Mouse (Mus musculus) heart, embryonic 12.5 days (tissue): ENCODE results near the gene Syngr1. TPM values are rescaled to one million over a fixed set of nuclear protein-coding genes. Genes with fewer than 3 reads are reported as not detected.
A peak's percentile ranks its signal among the peaks of the same experiment; 100 is the strongest.

Source experiments
- ATAC-seq: fragments of 200-750 bp; cut with Nextera tagmentation; 2 replicates; pipeline ENCODE4 v1.8.0; 2017; ENCODE audit warnings: moderate TSS enrichment, moderate library complexity; ENCODE audit not compliant: insufficient number of reproducible peaks, low FRiP score
- H3K27ac ChIP-seq: fragments of 300-500 bp; sonication (generic); 2 replicates; pipeline ENCODE4 v1.5.1; 2016; ENCODE audit warnings: mild to moderate bottlenecking, moderate library complexity; ENCODE audit not compliant: poor library complexity, severe bottlenecking
- H3K27me3 ChIP-seq: fragments of 300-500 bp; sonication (generic); replicated peaks from 2 replicates; pipeline ENCODE4 v1.6.1; 2016; ENCODE audit warnings: mild to moderate bottlenecking, moderate library complexity
- H3K36me3 ChIP-seq: fragments of 300-500 bp; sonication (generic); 2 replicates; pipeline ENCODE4 v1.6.1; 2016; ENCODE audit warnings: mild to moderate bottlenecking, moderate library complexity
- H3K4me1 ChIP-seq: fragments of 300-500 bp; sonication (generic); replicated peaks from 2 replicates; pipeline ENCODE4 v1.6.1; 2016; ENCODE audit warnings: mild to moderate bottlenecking
- H3K4me2 ChIP-seq: fragments of 300-500 bp; sonication (generic); 2 replicates; pipeline ENCODE4 v1.6.1; 2016; ENCODE audit warnings: mild to moderate bottlenecking, moderate library complexity
- H3K4me3 ChIP-seq: fragments of 300-500 bp; sonication (generic); 2 replicates; pipeline ENCODE4 v1.5.1; 2016; ENCODE audit warnings: mild to moderate bottlenecking
- H3K9ac ChIP-seq: fragments of 300-500 bp; sonication (generic); 2 replicates; pipeline ENCODE4 v1.6.1; 2016; ENCODE audit warnings: mild to moderate bottlenecking, moderate library complexity
- H3K9me3 ChIP-seq: fragments of 300-500 bp; sonication (generic); replicated peaks from 2 replicates; pipeline ENCODE4 v1.6.1; 2016; ENCODE audit warnings: mild to moderate bottlenecking, moderate library complexity
- WGBS: fragments of 180-500 bp; shearing (Covaris S2); methylation state at CpG from one replicate; pipeline ENCODE4 v1.1.7; 2016; 5-methylcytosine and 5-hydroxymethylcytosine counted together
- polyA plus RNA-seq: library from polyadenylated mRNA; unstranded; fragments of >200 nt; fragmentation: Nextera tagmentation; extraction: Ambion mirVana; gene quantifications from 2 replicates; pipeline ENCODE4 v1.2.1, GENCODE M21; 2016

Gene Syngr1
- polyA plus RNA-seq, result 17.2 and 19.0 TPM in 2 replicates

DNA sequence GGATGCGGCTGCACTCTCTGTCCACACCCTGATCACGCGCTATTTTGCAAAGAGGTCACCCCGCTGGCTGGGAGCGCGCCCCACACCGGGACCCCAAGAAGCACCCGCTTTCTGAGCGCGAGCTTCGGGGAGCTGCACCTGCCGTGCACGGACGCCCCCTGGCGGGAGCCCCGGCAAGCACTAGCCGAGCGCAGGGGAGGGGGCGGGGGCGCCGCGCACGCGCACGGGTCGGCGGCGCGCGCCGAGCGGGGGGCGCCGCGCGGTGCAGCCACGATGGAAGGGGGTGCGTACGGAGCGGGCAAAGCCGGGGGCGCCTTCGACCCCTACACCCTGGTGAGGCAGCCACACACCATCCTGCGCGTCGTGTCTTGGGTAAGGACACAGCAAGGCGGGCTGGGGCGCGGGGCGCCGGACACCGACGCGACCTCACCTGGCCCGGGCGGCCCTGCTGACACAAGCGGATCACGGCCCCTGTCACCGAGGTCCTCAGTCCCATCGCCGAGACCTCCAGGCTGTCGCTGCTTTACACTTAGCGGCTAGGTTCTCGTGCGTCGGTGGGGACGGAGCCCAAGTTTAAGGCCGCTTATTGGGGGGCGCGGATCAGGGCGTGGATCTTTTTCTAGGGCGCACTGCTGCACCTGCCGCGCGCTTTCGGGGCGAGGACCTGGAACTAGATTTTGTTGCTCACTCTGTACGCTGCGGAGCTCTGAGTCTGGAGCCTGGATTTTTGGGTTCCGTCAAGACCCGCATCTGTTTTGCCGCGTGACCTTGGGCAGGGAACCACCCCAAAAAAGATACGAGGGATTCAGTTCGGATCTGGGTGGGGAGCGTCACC lies at the start of gene Syngr1, which contains the start of gene Rpl3:
Gene Syngr1 (plus strand): TSS at position 214 of the 835 bp plus-strand sequence.
Gene Rpl3 (minus strand): TSS at position 748 of the 835 bp plus-strand sequence.
- Histone ChIP-seq H3K36me3 (no peaks in the 10 kb centered on the region), H3K9ac (peak within 1 kb of the TSS; percentile 82), H3K27me3 (peaks cover 42% of the 10 kb centered on the region), H3K9me3 (no peaks in the 10 kb centered on the region), H3K4me1 (peaks cover 10% of the 10 kb centered on the region; the same call in 1 of the 2 replicates), H3K27ac (no peak within 1 kb of the TSS), H3K4me3 (peak within 1 kb of the TSS; percentile 82), H3K4me2 (peak within 1 kb of the TSS; percentile 96)
- WGBS, result 2% methylated on average over 84 of the region's 86 CpGs
- peak; percentile 66 for ATAC-seq

DNA sequence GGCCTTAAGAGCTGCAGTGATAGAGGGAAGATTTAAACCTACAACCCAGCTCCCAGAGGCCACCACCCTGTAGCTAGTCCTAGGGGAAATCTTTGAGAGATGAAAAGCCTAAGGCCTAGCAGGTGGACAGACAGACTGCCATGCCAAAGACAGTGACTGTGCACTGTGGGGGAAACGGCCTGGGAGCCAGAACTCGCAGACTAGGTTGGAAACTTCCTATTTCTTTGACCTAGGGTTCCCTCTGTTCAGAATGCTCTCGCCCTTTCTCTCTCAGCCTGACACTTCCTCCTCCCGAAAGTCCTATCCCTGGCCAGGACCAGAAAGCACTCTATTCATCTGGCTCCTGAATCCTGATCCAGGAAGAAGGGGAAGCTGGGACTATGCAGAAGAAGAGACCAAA lies 49.0 kb upstream of the Syngr1 start:
- no peak overlapping the region for H3K27ac ChIP-seq
- H3K36me3 ChIP-seq, result no peaks in the 10 kb centered on the region
- no peak for ATAC-seq
- WGBS, result 69% methylated on average over 4 of the region's 4 CpGs
- peaks cover 10% of the 10 kb centered on the region for H3K9me3 ChIP-seq
- no peak overlapping the region for H3K4me2 ChIP-seq
- no peak overlapping the region for H3K9ac ChIP-seq
- H3K4me1 ChIP-seq, result peaks cover 4% of the 10 kb centered on the region
- H3K27me3 ChIP-seq, result no peaks in the 10 kb centered on the region
- H3K4me3 ChIP-seq, result no peak overlapping the region

DNA sequence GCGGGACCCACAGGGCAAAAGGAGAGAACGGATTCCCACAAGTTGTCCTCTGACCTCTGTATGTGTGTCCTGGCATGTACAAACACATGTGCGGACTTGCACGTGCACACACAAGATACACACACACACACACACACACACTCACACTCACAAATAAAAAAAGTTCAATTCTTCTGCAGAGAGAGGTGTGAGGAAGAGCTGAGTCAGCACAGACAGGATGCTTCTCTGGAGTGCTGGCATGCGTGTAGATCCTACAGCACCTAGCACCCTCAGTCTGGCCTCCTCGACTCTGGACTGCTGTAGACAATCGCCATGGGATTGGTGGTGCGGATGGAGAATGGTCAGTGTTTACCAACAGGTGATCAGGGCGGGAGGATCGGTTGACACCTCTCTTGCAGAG lies 46.9 kb upstream of the Syngr1 start:
- no peak for ATAC-seq

DNA sequence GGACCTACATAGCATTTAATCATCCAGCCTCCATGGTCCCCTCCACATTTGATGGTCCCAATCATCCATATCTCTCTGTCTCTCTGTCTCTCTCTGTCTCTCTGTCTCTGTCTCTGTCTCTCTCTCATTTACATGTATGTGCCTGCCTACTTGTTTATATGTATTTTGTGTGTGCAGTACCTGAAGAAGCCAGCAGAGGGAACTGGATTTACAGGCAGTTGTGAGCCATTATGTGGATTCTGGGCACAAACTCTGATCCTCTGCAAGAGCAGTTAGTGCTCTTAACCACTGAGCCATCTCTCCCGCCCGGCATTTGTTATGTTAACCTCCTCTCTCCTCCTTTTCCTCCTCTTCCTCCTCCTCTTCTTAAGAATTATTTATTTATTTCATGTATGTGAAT lies 45.4 kb upstream of the Syngr1 start:
- peaks cover 25% of the 10 kb centered on the region for H3K4me1 ChIP-seq
- 94% methylated on average over 2 of the region's 2 CpGs for WGBS
- ATAC-seq, result no peak

More for the DNA sequence above, 46.9 kb upstream of the Syngr1 start:
- peaks cover 5% of the 10 kb centered on the region; the same call in 1 of the 2 replicates for H3K9me3 ChIP-seq
- no peak overlapping the region for H3K27ac ChIP-seq
- H3K9ac ChIP-seq, result no peak overlapping the region
- no peak overlapping the region for H3K4me2 ChIP-seq
- 83% methylated on average over 10 of the region's 10 CpGs for WGBS
- no peaks in the 10 kb centered on the region for H3K27me3 ChIP-seq
- H3K36me3 ChIP-seq, result no peaks in the 10 kb centered on the region
- H3K4me3 ChIP-seq, result no peak overlapping the region
- H3K4me1 ChIP-seq, result peaks cover 20% of the 10 kb centered on the region

DNA sequence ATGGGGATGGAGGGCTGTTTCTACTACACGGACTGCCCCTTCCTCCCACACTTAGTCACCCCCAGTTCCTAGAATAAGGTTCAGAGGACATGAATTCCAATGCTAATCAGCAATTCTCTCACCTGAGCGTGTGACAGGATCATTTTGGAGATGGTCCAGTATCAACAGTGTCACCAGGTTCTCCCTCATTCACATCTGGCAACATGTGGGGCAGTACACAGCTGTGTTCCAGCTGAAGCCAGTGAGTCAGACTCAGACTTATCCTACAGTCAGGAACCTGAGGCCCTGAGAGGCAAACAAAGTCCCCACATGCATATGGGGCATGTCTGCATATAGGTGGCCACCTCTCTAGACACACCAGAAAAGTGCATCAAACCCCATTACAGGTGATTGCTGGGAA lies 43.9 kb upstream of the Syngr1 start:
- Histone ChIP-seq H3K27me3 (no peaks in the 10 kb centered on the region), H3K4me3 (no peak overlapping the region), H3K4me1 (peaks cover 32% of the 10 kb centered on the region), H3K36me3 (no peaks in the 10 kb centered on the region), H3K27ac (no peak overlapping the region), H3K9ac (no peak overlapping the region), H3K9me3 (peaks cover 5% of the 10 kb centered on the region; the same call in 1 of the 2 replicates), H3K4me2 (no peak overlapping the region)
- 65% methylated on average over 2 of the region's 2 CpGs for WGBS
- ATAC-seq, result no peak

More for the DNA sequence above, 45.4 kb upstream of the Syngr1 start:
- peaks cover 5% of the 10 kb centered on the region; the same call in 1 of the 2 replicates for H3K9me3 ChIP-seq
- no peaks in the 10 kb centered on the region for H3K27me3 ChIP-seq
- H3K36me3 ChIP-seq, result no peaks in the 10 kb centered on the region
- no peak overlapping the region for H3K9ac ChIP-seq
- no peak overlapping the region for H3K4me3 ChIP-seq
- H3K27ac ChIP-seq, result no peak overlapping the region
- no peak overlapping the region for H3K4me2 ChIP-seq

DNA sequence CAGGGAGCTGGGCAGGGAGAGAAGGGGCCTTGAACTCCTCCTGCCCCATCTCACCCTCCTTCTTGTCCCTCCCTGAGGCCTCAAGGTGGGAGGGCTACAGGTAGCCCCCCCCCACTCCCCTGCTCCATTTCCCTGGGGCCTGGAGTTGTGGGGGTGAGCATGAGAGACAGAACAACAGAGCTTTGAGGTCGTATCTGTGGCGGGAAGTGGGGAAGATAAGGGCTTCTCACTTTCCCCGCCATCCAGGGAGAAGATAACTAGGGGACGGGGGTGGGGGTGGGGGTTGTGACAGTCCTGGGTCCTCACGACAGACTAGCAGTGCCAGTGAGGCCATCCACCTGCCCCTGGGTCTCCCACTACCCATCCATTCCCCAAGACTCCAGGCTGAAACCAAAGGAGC lies 43.2 kb upstream of the Syngr1 start:
- Histone ChIP-seq H3K27me3 (no peaks in the 10 kb centered on the region), H3K9ac (0 out of 2 replicates have a peak overlapping the region, but pooled peaks have one; percentile 28), H3K4me1 (peaks cover 35% of the 10 kb centered on the region), H3K4me2 (0 out of 2 replicates have a peak overlapping the region, but pooled peaks have one; percentile 0), H3K27ac (no peak overlapping the region), H3K36me3 (no peaks in the 10 kb centered on the region), H3K9me3 (peaks cover 5% of the 10 kb centered on the region; the same call in 1 of the 2 replicates), H3K4me3 (no peak overlapping the region)
- 0% methylated on average over 5 of the region's 5 CpGs for WGBS
- ATAC-seq, result no peak

DNA sequence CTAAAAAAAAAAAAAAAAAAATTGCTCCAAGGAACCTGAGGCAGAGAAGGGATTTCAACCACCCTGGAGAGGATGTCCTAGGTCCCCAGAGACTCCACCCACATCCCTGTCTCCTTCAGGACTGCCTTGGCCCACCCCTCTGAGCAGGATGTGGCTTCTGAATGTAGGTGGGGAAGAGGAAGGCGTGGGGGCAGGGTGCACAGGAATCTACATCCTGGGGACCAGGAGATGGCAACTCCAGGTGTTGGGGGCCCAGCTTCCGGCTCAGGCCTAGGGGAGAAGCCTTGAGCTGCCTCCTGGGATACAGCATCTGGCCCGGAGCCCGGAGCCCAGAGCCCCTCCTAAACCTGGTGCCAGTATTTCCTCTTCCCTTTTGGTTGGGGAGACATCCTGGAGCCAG lies 41.0 kb upstream of the Syngr1 start:
- Histone ChIP-seq H3K4me1 (peaks cover 53% of the 10 kb centered on the region), H3K27me3 (no peaks in the 10 kb centered on the region), H3K9ac (no peak overlapping the region), H3K9me3 (peaks cover 5% of the 10 kb centered on the region; the same call in 1 of the 2 replicates), H3K36me3 (no peaks in the 10 kb centered on the region), H3K4me3 (no peak overlapping the region), H3K4me2 (no peak overlapping the region), H3K27ac (no peak overlapping the region)
- no peak for ATAC-seq
- 53% methylated on average over 4 of the region's 4 CpGs for WGBS

DNA sequence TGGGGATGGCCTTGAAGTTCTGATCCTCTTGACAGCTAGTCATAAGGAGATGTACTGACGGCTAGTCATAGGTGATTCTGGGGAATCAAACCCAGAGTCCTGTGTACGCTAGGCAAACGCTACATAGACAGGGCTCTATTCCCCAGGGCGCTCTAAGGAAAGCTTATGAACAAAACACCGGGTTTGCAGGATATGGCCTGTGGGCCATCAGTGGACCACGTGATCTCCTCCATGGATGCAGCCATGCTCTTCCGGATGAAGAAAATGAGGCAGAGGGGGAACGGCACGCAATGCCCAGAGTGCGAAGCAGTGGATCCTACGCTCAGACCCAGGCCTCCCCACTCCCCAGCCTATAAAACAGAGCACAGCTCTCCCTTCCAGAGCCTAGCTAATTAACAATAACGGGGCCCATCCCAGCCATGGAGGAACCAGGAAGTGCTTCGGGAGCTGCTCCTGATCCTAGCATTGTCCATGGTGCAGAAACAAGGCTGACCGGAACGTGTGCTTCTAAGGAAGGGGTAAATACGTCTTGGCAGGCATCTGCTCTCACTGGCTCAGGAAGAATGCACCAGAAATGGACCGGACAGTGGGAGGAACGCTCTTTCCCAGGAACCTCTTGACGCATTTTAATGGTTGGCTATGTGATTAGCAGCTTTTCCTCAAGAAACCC lies 39.9 kb upstream of the Syngr1 start:
- Histone ChIP-seq H3K27ac (no peak overlapping the region), H3K36me3 (no peaks in the 10 kb centered on the region), H3K4me2 (no peak overlapping the region), H3K9ac (no peak overlapping the region), H3K27me3 (no peaks in the 10 kb centered on the region), H3K9me3 (no peaks in the 10 kb centered on the region), H3K4me3 (no peak overlapping the region), H3K4me1 (peaks cover 53% of the 10 kb centered on the region)
- 78% methylated on average over 19 of the region's 19 CpGs for WGBS
- no peak for ATAC-seq

DNA sequence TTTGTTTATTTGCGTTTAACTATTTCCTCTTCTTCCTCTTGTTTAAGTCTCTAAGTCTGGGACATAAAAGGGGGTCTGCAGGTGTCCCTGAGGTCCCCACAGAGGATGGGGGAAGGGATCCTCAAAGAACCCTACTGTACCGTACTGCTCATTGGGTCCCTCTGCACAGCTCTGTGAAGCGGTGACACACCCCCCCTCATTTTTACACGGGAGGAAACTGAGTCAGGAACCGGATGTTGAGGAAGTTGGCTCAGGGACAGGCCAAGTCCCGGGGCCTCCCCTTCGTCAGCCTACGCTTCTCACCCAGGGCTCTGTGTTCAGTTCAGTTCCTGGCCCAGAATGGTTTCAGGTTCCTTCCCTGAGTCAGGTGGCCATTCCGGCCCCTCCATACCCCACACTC lies 39.4 kb upstream of the Syngr1 start:
- Histone ChIP-seq H3K27ac (no peak overlapping the region), H3K4me3 (no peak overlapping the region), H3K4me2 (no peak overlapping the region), H3K4me1 (peaks cover 53% of the 10 kb centered on the region), H3K9ac (no peak overlapping the region), H3K9me3 (no peaks in the 10 kb centered on the region), H3K36me3 (no peaks in the 10 kb centered on the region), H3K27me3 (no peaks in the 10 kb centered on the region)
- WGBS, result 83% methylated on average over 9 of the region's 9 CpGs
- no peak for ATAC-seq

DNA sequence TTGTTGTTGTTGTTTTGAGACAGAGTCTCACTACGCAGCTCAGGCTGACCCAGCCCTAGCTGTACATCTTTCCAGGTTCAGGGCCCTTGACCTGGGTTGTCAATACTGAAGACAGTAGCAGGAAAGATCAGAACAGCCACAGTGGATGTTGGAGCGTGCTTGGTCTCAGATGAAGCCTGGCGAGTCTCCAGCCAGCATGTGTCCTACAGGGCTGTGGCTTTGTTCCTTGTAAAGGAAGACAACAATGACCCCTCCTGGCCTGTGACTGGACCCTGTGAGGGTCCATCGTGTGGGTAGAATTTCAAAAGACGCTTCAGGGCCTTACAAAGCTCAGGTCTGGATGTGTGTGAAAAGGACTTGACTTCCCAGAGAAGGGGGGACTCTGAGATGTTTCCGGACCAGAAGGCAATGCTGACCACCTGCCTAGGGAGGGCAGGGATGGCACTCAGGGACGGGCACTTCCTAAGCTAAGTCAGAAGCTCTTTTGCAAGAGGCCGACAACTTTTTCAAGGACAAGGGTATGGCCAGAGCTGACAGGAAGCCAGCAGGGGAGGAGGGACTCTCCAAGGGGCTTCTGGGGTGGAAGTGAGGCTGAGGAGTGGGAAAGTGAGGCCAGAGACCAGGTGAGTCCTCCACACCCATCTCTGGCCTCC lies 37.6 kb upstream of the Syngr1 start:
- Histone ChIP-seq H3K4me3 (no peak overlapping the region), H3K27me3 (no peaks in the 10 kb centered on the region), H3K36me3 (no peaks in the 10 kb centered on the region), H3K9ac (no peak overlapping the region), H3K9me3 (no peaks in the 10 kb centered on the region), H3K4me2 (no peak overlapping the region), H3K4me1 (peaks cover 37% of the 10 kb centered on the region), H3K27ac (0 out of 2 replicates have a peak overlapping the region, but pooled peaks have one; percentile 10)
- 73% methylated on average over 8 of the region's 8 CpGs for WGBS
- no peak for ATAC-seq
